Mouse (Mus musculus) myocyte (in vitro differentiated cells): ENCODE data around the gene Myl6b.
A peak's percentile ranks its signal among the peaks of the same experiment; 100 is the strongest.

Source experiments
- CEBPB ChIP-seq: IDR thresholded peaks from 2 replicates; pipeline ENCODE4 v1.6.1; 2011; ENCODE audit warnings: mild to moderate bottlenecking, moderate library complexity; ENCODE audit not compliant: poor library complexity, insufficient read depth, severe bottlenecking
- E2F4 ChIP-seq: IDR thresholded peaks from one replicate; pipeline ENCODE4 v1.6.1; 2011; ENCODE audit warnings: mild to moderate bottlenecking, control low read depth, moderate library complexity; ENCODE audit not compliant: insufficient read depth
- MAX ChIP-seq: IDR thresholded peaks from one replicate; pipeline ENCODE4 v1.6.1; 2011; ENCODE audit warnings: low read depth, mild to moderate bottlenecking, control low read depth
- MYOD1 ChIP-seq, 3 experiments: IDR thresholded peaks; one replicate each; pipeline ENCODE4 v1.6.1; 2011; ENCODE audit warnings: control low read depth in 2 of 3, low read depth in 2 of 3, mild to moderate bottlenecking in 2 of 3, moderate library complexity in 1 of 3; ENCODE audit not compliant: insufficient read length in 2 of 3, control insufficient read depth in 1 of 3
- MYOG ChIP-seq, 3 experiments: IDR thresholded peaks; one replicate each; pipeline ENCODE4 v1.6.1; 2011; ENCODE audit warnings: control low read depth in 2 of 3, low read depth in 2 of 3, mild to moderate bottlenecking in 2 of 3; ENCODE audit not compliant: insufficient read length in 2 of 3, control insufficient read depth in 1 of 3, insufficient read depth in 1 of 3
- POLR2A ChIP-seq: IDR thresholded peaks from one replicate; pipeline ENCODE4 v1.6.1; 2011; ENCODE audit warnings: low read depth, mild to moderate bottlenecking, control low read depth, moderate library complexity; ENCODE audit not compliant: insufficient read length
- POLR2AphosphoS2 ChIP-seq: IDR thresholded peaks from one replicate; pipeline ENCODE4 v1.6.1; 2011; ENCODE audit warnings: low read depth, control low read depth; ENCODE audit not compliant: insufficient read length
- REST ChIP-seq: IDR thresholded peaks from one replicate; pipeline ENCODE4 v1.6.1; 2011; ENCODE audit warnings: mild to moderate bottlenecking, control low read depth, moderate library complexity; ENCODE audit not compliant: insufficient read depth, insufficient read length
- SRF ChIP-seq: IDR thresholded peaks from one replicate; pipeline ENCODE4 v1.6.1; 2011; ENCODE audit warnings: low read depth; ENCODE audit not compliant: control insufficient read depth, insufficient read length
- TCF12 ChIP-seq: IDR thresholded peaks from one replicate; pipeline ENCODE4 v1.6.1; 2011; ENCODE audit warnings: mild to moderate bottlenecking, control low read depth; ENCODE audit not compliant: poor library complexity, insufficient read depth, severe bottlenecking
- TCF3 ChIP-seq: IDR thresholded peaks from one replicate; pipeline ENCODE4 v1.6.1; 2011; ENCODE audit warnings: low read depth, control low read depth; ENCODE audit not compliant: insufficient read length
- USF1 ChIP-seq: IDR thresholded peaks from one replicate; pipeline ENCODE4 v1.6.1; 2011; ENCODE audit warnings: low read depth, mild to moderate bottlenecking, control low read depth, moderate library complexity

GRCm38 (mm10) chr10:128491495-128491894, 7.0 kb downstream of the Myl6b start:
- TF ChIP-seq POLR2AphosphoS2 (peak; percentile 91), POLR2A (peak; percentile 41), MAX (no peak), USF1 (no peak), TCF12 (no peak), E2F4 (no peak), SRF (no peak), REST (no peak), CEBPB (no peak), MYOD1 (IDR thresholded peaks at IDR 0.05; ENCODE audit: control insufficient read depth in 1 of 3, insufficient read length in 2 of 3, low read depth in 2 of 3) (no peak), MYOG (IDR thresholded peaks at IDR 0.05; ENCODE audit: control insufficient read depth in 1 of 3, insufficient read depth in 1 of 3, insufficient read length in 2 of 3, low read depth in 2 of 3) (no peak), TCF3 (no peak)
